Mouse (Mus musculus): ENCODE data around the gene Chd2.

DNA sequence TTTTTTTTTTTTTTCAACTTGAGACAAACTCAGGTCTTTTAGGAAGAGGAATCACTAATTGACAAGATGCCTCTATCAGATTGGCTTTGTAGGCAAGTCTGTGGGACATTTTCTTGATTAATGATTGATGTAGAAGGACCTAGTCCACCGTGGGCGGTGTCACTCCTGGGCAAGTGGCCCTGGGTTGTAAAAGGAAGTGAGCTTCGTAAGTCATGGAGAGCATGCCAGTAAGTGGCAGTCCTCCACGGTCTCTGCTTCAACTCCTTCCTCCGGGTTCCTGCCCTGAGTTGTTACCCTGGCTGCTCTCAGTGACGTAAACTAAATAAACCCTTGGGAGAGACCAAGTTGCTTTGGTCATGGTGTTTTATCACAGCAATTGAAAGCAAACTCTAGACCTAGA lies 22.5 kb upstream of the Chd2 start:
- no peak for TF ChIP-seq CTCF (IDR thresholded peaks at IDR 0.05; ENCODE audit: low read depth, low read length)
- TF ChIP-seq POLR2A (IDR thresholded peaks at IDR 0.05; ENCODE audit: extremely low read depth, insufficient read depth, low read length): no peak

Measured in liver, adult 2 months (tissue).